Mouse (Mus musculus) left cerebral cortex, adult 9 months (tissue): ENCODE data around the gene Chn1.

Source experiments
- DNase-seq, 2 experiments: peaks; one replicate each; pipeline ENCODE4 v3.0.0; 2022; ENCODE audit warnings: low spot score in 2 of 2

Chn1 gene

DNA sequence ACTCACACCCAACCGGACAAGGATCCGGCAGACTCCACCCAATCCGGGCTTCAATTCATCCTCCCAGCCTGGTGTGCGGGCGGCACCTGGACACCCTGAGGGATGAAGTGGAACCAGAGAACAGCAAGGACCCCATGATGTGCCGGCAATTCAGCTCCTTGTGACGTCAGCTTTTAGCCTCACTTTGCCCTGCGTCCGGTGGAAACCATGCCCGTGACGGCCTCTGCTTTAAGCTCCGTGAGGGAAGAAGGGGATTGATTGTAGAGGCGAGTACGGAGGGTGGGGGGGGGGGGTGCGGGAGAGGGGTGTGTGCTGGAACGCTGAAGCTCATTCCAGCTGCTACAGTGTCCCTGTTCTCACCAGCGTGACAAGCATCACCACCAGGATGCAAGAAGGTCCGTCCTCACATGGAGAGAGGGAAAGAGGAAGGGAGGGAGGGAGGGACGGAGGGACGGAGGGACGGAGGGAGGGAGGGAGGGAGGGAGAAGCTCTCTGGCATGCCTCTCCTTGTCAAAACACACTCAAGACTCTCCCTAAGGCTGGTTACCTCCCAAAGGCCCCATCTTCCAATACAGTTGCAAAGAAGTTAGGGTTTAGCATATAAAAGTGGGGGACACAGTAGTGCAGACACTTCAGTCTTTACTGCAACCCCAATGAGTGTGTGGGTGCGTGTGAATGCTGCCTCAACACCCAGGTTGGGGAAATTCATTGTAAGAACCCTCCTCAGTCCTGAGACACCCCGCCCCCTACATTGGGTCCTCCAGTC is 214.1 kb downstream of the Chn1 start:
- no peak for DNase-seq
